In the genomic region with DNA sequence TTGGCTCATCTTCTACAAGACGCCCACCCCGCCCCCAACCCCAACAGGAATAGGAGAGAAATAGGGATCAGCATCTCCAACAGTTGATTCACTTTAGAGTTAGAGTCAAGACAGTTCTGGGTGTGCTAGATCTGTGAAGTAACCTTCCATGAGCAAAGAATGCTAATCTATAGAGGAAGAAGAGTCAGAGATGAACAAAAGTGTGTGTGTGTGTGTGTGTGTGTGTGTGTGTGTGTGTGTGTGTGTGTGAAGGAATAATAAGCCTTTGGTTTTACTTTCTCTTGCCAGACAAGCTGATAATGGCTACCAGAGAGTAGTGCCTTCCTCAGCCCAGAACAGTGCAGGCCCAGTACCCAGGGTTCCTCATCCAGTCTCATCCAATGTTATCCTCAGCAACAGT, we compare ENCODE assay signal across 38 mouse cellular contexts. TPM values are rescaled to one million over a fixed set of nuclear protein-coding genes. Genes with fewer than 3 reads are reported as not detected.
"Had no signal": no experiment of that assay in that cellular context is flagged by ENCODE, and none has a peak within 500 bp of the region (broad histone marks: within the 10 kb centered on the region; RNA-seq: fewer than 3 reads in every experiment).

No protein-coding gene starts in this region.

- H3K9me3 ChIP-seq: heart, embryonic 10.5 days; heart, embryonic 12.5 days; hindbrain, embryonic 10.5 days; hindbrain, embryonic 12.5 days; intestine, embryonic 15.5 days; limb, embryonic 13.5 days; limb, embryonic 15.5 days had no signal

- ATAC-seq: hindbrain, embryonic 16.5 days; inflammation-experienced regulatory T-cells, adult 6 months; intestine, embryonic 15.5 days; intestine, postnatal 0 days had no signal

- H3K36me3 ChIP-seq: heart, embryonic 10.5 days; heart, embryonic 12.5 days; hindbrain, embryonic 10.5 days; hindbrain, embryonic 12.5 days; intestine, embryonic 15.5 days; limb, embryonic 13.5 days; limb, embryonic 15.5 days had no signal

- DNase-seq: gastrocnemius, adult 2 months; gastrocnemius, postnatal 10 days; gastrocnemius, postnatal 25 days; heart, adult 18-20 months; heart, postnatal 10 days; heart, postnatal 4 days; kidney, adult 18-20 months; kidney, adult 8-10 months; kidney, postnatal 25 days; kidney, postnatal 4 days; left cerebral cortex, postnatal 4 days had no signal

- H3K27me3 ChIP-seq: heart, embryonic 12.5 days; hindbrain, embryonic 12.5 days; intestine, embryonic 15.5 days; limb, embryonic 13.5 days; limb, embryonic 15.5 days had no signal

- H3K4me2 ChIP-seq: heart, embryonic 12.5 days; hindbrain, embryonic 12.5 days; hindbrain, embryonic 14.5 days; intestine, embryonic 15.5 days; limb, embryonic 13.5 days; limb, embryonic 15.5 days had no signal

- H3K27ac ChIP-seq: gastrocnemius, adult 2 months; heart, embryonic 10.5 days; hindbrain, embryonic 10.5 days; hindbrain, embryonic 12.5 days; hindbrain, embryonic 14.5 days; intestine, embryonic 15.5 days; kidney, postnatal 0 days; layer of hippocampus, adult 2 months; left cerebral cortex, adult 2 months; limb, embryonic 13.5 days; limb, embryonic 15.5 days had no signal

- H3K4me3 ChIP-seq: gastrocnemius, adult 2 months; heart, embryonic 10.5 days; heart, embryonic 12.5 days; hindbrain, embryonic 10.5 days; hindbrain, embryonic 12.5 days; intestine, embryonic 15.5 days; layer of hippocampus, adult 2 months; left cerebral cortex, adult 2 months; limb, embryonic 13.5 days; limb, embryonic 15.5 days had no signal

- H3K4me1 ChIP-seq: heart, embryonic 10.5 days; heart, embryonic 12.5 days; hindbrain, embryonic 10.5 days; hindbrain, embryonic 12.5 days; intestine, embryonic 15.5 days; limb, embryonic 13.5 days; limb, embryonic 15.5 days had no signal

- H3K9ac ChIP-seq: heart, embryonic 12.5 days; hindbrain, embryonic 12.5 days; hindbrain, embryonic 14.5 days; intestine, embryonic 15.5 days; limb, embryonic 13.5 days; limb, embryonic 15.5 days had no signal

RNA-seq across cellular contexts. Expression of a gene that starts 59.6 kb away (rescaled TPM):
- total RNA-seq: gastrocnemius, adult 2 months; gastrocnemius, postnatal 10 days; gastrocnemius, postnatal 25 days; gastrocnemius, postnatal 4 days; granulocyte monocyte progenitor cell, adult 5-6 weeks; heart, adult 18-20 months; heart, adult 8-10 months; heart, postnatal 10 days; heart, postnatal 25 days; heart, postnatal 4 days; layer of hippocampus, adult 2 months; layer of hippocampus, postnatal 10 days; layer of hippocampus, postnatal 25 days; left cerebral cortex, adult 2 months; left cerebral cortex, postnatal 14 days; left cerebral cortex, postnatal 4 days; liver, adult 2 months had no signal
- polyA plus RNA-seq: frontal cortex, adult 2 months; heart, embryonic 10.5 days; heart, embryonic 12.5 days; heart, embryonic 14.5 days; heart, embryonic 16.5 days; hindbrain, embryonic 10.5 days; hindbrain, embryonic 12.5 days; hindbrain, embryonic 14.5 days; hindbrain, embryonic 16.5 days; inflammation-experienced regulatory T-cells, adult 6 months; intestine, embryonic 15.5 days; intestine, postnatal 0 days; kidney, embryonic 14.5 days; kidney, postnatal 0 days; limb, embryonic 11.5 days; limb, embryonic 13.5 days; limb, embryonic 15.5 days; liver, adult 2 months had no signal
